Mouse (Mus musculus): Measurements from ENCODE around the gene Stard8. TPM values are rescaled to one million over a fixed set of nuclear protein-coding genes. Genes with fewer than 3 reads are reported as not detected.

Stard8 gene
- 4.0 TPM for polyA plus RNA-seq (2014; fragmentation: Illumina TruSeq; extraction: RNeasy Lipid Tissue Mini Kit (QIAGEN cat#74804); ENCODE audit: low read depth, low replicate concordance)

DNA sequence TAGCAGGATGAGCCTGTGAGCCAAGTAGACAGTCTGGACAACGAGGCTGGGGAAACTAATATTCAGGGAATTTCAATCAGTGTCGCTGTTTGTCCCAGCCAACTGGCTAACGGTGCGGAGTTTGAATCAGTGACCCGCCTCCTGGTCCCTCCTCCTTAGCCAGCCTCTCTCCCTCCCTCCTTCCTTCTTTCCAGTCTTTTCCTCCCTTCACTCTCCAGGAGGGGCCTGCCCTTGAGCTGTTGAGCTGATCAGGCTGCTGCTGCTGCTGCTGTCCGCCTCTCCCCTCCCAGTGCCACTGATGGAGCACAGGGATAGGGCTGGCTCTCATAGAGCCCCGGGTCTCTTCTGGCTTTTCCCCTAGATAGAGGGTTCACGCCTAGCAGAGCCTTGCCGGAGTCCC, at the start of gene Stard8:
Gene Stard8 (plus strand): TSS at position 203 of the 400 bp plus-strand sequence.

Other genes starting within 250 kb of the Stard8 start
- gene Ophn1, start 112.2 kb upstream of the Stard8 start, polyA plus RNA-seq (2014; fragmentation: Illumina TruSeq; extraction: RNeasy Lipid Tissue Mini Kit (QIAGEN cat#74804); ENCODE audit: low read depth, low replicate concordance) = 2.0 TPM
- gene Yipf6, start 66.9 kb upstream of the Stard8 start, polyA plus RNA-seq (2014; fragmentation: Illumina TruSeq; extraction: RNeasy Lipid Tissue Mini Kit (QIAGEN cat#74804); ENCODE audit: low read depth, low replicate concordance) = 38.2 TPM
- 0.82 TPM for gene Efnb1, start 132.9 kb downstream of the Stard8 start, polyA plus RNA-seq (2014; fragmentation: Illumina TruSeq; extraction: RNeasy Lipid Tissue Mini Kit (QIAGEN cat#74804); ENCODE audit: low read depth, low replicate concordance)